21 mouse cellular contexts compared by ENCODE assay signal in the genomic region with DNA sequence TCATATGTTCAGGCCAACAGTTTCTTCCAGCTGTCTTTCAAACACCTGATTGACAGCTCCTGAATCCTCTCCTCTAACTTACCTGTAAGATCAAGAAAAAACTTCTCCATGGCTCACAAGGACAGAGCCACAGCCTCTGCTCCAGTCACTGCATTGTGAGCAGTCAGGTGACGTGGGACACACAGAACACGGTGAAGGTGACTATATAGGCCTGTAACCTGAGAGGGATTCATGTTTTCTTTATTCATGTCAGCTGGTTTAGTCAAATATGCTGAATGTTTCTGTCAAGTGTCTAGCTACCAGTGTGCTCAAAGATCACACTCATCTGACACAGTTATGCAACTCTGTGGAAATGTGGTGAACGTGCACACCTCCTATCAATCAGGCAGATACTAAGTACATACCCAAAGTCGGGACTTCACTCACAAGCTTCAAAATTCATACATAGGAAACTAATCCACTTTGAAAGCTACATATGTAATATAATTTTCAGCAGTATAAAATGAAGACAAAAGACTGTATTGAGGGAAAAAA. TPM values are rescaled to one million over a fixed set of nuclear protein-coding genes. Genes with fewer than 3 reads are reported as not detected.
"Had no signal": no experiment of that assay in that cellular context is flagged by ENCODE, and none has a peak within 500 bp of the region (broad histone marks: within the 10 kb centered on the region; RNA-seq: fewer than 3 reads in every experiment).

No protein-coding gene starts in this region.

- H3K27me3 ChIP-seq: kidney, embryonic 15.5 days; midbrain, embryonic 12.5 days had no signal

- H3K9me3 ChIP-seq: kidney, embryonic 15.5 days; limb, embryonic 10.5 days; midbrain, embryonic 12.5 days had no signal

- H3K4me2 ChIP-seq: kidney, embryonic 15.5 days; midbrain, embryonic 12.5 days had no signal

- DNase-seq: kidney, adult 2 months; kidney, postnatal 14 days; lung, postnatal 4 days; right cerebral cortex, postnatal 14 days; thymus, postnatal 4 days had no signal

- H3K4me3 ChIP-seq: kidney, embryonic 15.5 days; limb, embryonic 10.5 days; midbrain, embryonic 12.5 days had no signal

- H3K27ac ChIP-seq: hindbrain, postnatal 0 days; kidney, embryonic 15.5 days; limb, embryonic 10.5 days; midbrain, embryonic 12.5 days had no signal

- ATAC-seq: hindbrain, postnatal 0 days had no signal

- H3K9ac ChIP-seq: kidney, embryonic 15.5 days; midbrain, embryonic 12.5 days had no signal

- H3K4me1 ChIP-seq: kidney, embryonic 15.5 days; limb, embryonic 10.5 days; midbrain, embryonic 12.5 days had no signal

RNA-seq across cellular contexts. Expression of gene Gm17304, which starts 43.4 kb away (rescaled TPM):
- total RNA-seq: hindbrain, postnatal 0 days; layer of hippocampus, adult 8-10 months; layer of hippocampus, postnatal 14 days; left cerebral cortex, adult 18-20 months; left cerebral cortex, postnatal 10 days; megakaryocyte, adult 5-6 weeks; midbrain, postnatal 0 days had no signal
- polyA plus RNA-seq: hindbrain, postnatal 0 days; intestine, embryonic 14.5 days; kidney, adult 2 months; kidney, embryonic 15.5 days; large intestine, adult 2 months; limb, embryonic 10.5 days; limb, embryonic 14.5 days; midbrain, embryonic 12.5 days; midbrain, postnatal 0 days; neural tube, embryonic 14.5 days; spleen, adult 2 months; stomach, embryonic 16.5 days had no signal
